ENCODE assay signal across 8 mouse cellular contexts in the genomic region with DNA sequence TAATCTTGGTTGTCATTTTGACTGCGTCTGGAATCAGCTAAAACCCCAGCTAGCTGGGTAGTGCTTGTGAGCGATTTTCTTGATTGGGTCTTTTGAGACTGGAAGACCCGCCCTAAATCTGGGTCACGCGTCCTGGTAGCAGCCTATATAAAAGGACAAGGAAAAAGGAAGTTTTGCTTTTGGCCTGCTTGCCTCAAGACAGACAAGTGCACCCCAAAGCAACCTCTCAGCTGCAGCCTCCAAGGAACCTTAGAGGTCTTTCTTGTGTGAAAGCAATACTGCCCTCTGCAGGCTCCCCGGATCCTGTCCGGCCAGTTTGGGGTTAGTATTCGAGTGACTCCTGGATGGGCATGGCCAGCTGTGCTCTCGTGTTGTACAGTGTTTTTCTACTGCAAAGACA. TPM values are rescaled to one million over a fixed set of nuclear protein-coding genes. Genes with fewer than 3 reads are reported as not detected.
DNase-seq lines count a peak whose midpoint lies in the region; ATAC-seq and TF ChIP-seq lines count a peak whose summit lies in the region.

No protein-coding gene starts in this region.

- peak overlapping the region; percentile 83; the same call in 1 of the 2 replicates for H3K9ac ChIP-seq in heart, embryonic 11.5 days (ENCODE audit: low read depth, low read length)
- peak overlapping the region; percentile 59 for H3K9ac ChIP-seq in kidney, embryonic 15.5 days
- no peak overlapping the region for H3K9ac ChIP-seq in limb, embryonic 15.5 days
- no peak overlapping the region for H3K9ac ChIP-seq in midbrain, postnatal 0 days (replicated peaks; ENCODE audit: low read length, poor library complexity, severe bottlenecking)

- H3K4me2 ChIP-seq in heart, embryonic 11.5 days, result peak overlapping the region; percentile 87
- peak overlapping the region; percentile 92 for H3K4me2 ChIP-seq in kidney, embryonic 15.5 days
- H3K4me2 ChIP-seq in limb, embryonic 15.5 days, result peak overlapping the region; percentile 80
- peak overlapping the region; percentile 78 for H3K4me2 ChIP-seq in midbrain, postnatal 0 days (ENCODE audit: low read depth, low read length, poor library complexity, severe bottlenecking)

- peak overlapping the region; percentile 52 for H3K4me3 ChIP-seq in C2C12 (ENCODE audit: insufficient read depth, poor library complexity, severe bottlenecking)
- H3K4me3 ChIP-seq in heart, embryonic 11.5 days (ENCODE audit: low read depth, low read length), result peak overlapping the region; percentile 75
- H3K4me3 ChIP-seq in kidney, embryonic 15.5 days (replicated peaks), result peak overlapping the region; percentile 71
- peak overlapping the region; percentile 67 for H3K4me3 ChIP-seq in limb, embryonic 15.5 days
- no peak overlapping the region for H3K4me3 ChIP-seq in midbrain, postnatal 0 days (ENCODE audit: low read depth, low read length)

- ATAC-seq in erythroblast, adult 5-6 weeks (replicated peaks; ENCODE audit: low FRiP score, poor library complexity, severe bottlenecking), result peak; percentile 82
- peak; percentile 63 for ATAC-seq in heart, embryonic 11.5 days (replicated peaks; ENCODE audit: insufficient number of reproducible peaks, low FRiP score, low TSS enrichment)
- ATAC-seq in kidney, embryonic 15.5 days (replicated peaks; ENCODE audit: low FRiP score), result peak; percentile 30
- no peak for ATAC-seq in limb, embryonic 15.5 days (ENCODE audit: insufficient number of reproducible peaks, low FRiP score, low TSS enrichment, low read depth)
- no peak for ATAC-seq in midbrain, postnatal 0 days (ENCODE audit: low FRiP score)

- no peak overlapping the region for H3ac ChIP-seq in C2C12 (ENCODE audit: control insufficient read depth, insufficient read length, low read depth)

- H3K27ac ChIP-seq in heart, embryonic 11.5 days (ENCODE audit: low read depth, low read length), result no peak overlapping the region
- no peak overlapping the region for H3K27ac ChIP-seq in kidney, embryonic 15.5 days
- H3K27ac ChIP-seq in limb, embryonic 15.5 days, result no peak overlapping the region
- H3K27ac ChIP-seq in midbrain, postnatal 0 days (ENCODE audit: low read depth, low read length), result no peak overlapping the region

- no peaks in the 10 kb centered on the region for H3K79me3 ChIP-seq in C2C12 (ENCODE audit: low read depth)

- H3K4me1 ChIP-seq in heart, embryonic 11.5 days (ENCODE audit: control insufficient read depth, insufficient read depth, low read length), result no peaks in the 10 kb centered on the region
- peaks cover 10% of the 10 kb centered on the region for H3K4me1 ChIP-seq in kidney, embryonic 15.5 days
- peaks cover 11% of the 10 kb centered on the region for H3K4me1 ChIP-seq in limb, embryonic 15.5 days
- 0 out of 2 replicates have a peak, but pooled peaks cover 4% of the 10 kb centered on the region for H3K4me1 ChIP-seq in midbrain, postnatal 0 days (ENCODE audit: insufficient read depth, low read length)

- no peaks in the 10 kb centered on the region for H3K36me3 ChIP-seq in C2C12 (ENCODE audit: control insufficient read depth, insufficient read depth)
- H3K36me3 ChIP-seq in heart, embryonic 11.5 days (ENCODE audit: control insufficient read depth, insufficient read depth, low read length), result no peaks in the 10 kb centered on the region
- no peaks in the 10 kb centered on the region for H3K36me3 ChIP-seq in kidney, embryonic 15.5 days
- no peaks in the 10 kb centered on the region for H3K36me3 ChIP-seq in limb, embryonic 15.5 days
- no peaks in the 10 kb centered on the region for H3K36me3 ChIP-seq in midbrain, postnatal 0 days (ENCODE audit: insufficient read depth, low read length)

- no peaks in the 10 kb centered on the region for H3K9me3 ChIP-seq in heart, embryonic 11.5 days (replicated peaks; ENCODE audit: control insufficient read depth, low read length)
- H3K9me3 ChIP-seq in kidney, embryonic 15.5 days (replicated peaks), result no peaks in the 10 kb centered on the region
- no peaks in the 10 kb centered on the region for H3K9me3 ChIP-seq in limb, embryonic 15.5 days
- H3K9me3 ChIP-seq in midbrain, postnatal 0 days (ENCODE audit: low read length), result no peaks in the 10 kb centered on the region

- peak; percentile 85 for DNase-seq in brain, adult 2 months (ENCODE audit: low read depth, low spot score)
- peak; percentile 67 for DNase-seq in midbrain, postnatal 0 days (ENCODE audit: low spot score)
- DNase-seq in spleen, postnatal 36 days (ENCODE audit: low spot score in 2 of 2), result peak; percentile 92 to 93

- no peaks in the 10 kb centered on the region for H3K79me2 ChIP-seq in C2C12 (ENCODE audit: control insufficient read depth, insufficient read depth)

- peak; percentile 72 for TF ChIP-seq CTCF in C2C12 (IDR thresholded peaks at IDR 0.05; ENCODE audit: control insufficient read depth, insufficient read depth, insufficient read length)
- TF ChIP-seq CTCF in midbrain, postnatal 0 days (IDR thresholded peaks at IDR 0.05), result peak; percentile 71

- no peaks in the 10 kb centered on the region for H3K27me3 ChIP-seq in C2C12 (ENCODE audit: control insufficient read depth, insufficient read depth, insufficient read length)
- no peaks in the 10 kb centered on the region for H3K27me3 ChIP-seq in heart, embryonic 11.5 days (ENCODE audit: control insufficient read depth, insufficient read depth, low read length)
- peaks cover 7% of the 10 kb centered on the region; the same call in 1 of the 2 replicates for H3K27me3 ChIP-seq in kidney, embryonic 15.5 days
- H3K27me3 ChIP-seq in limb, embryonic 15.5 days, result no peaks in the 10 kb centered on the region
- no peaks in the 10 kb centered on the region; the same call in 1 of the 2 replicates for H3K27me3 ChIP-seq in midbrain, postnatal 0 days (ENCODE audit: insufficient read depth, low read length)

- 12% methylated on average over 9 of the region's 9 CpGs for WGBS in heart, embryonic 11.5 days (ENCODE audit: insufficient replicate concordance)
- 15% methylated on average over 9 of the region's 9 CpGs for WGBS in kidney, embryonic 15.5 days
- WGBS in limb, embryonic 15.5 days, result 14% methylated on average over 9 of the region's 9 CpGs
- WGBS in midbrain, postnatal 0 days, result 19% methylated on average over 9 of the region's 9 CpGs

TF ChIP-seq in C2C12, 6 proteins besides CTCF, POLR2A, EP300 and RAD21:
- no peak for TF ChIP-seq MYOD1 (IDR thresholded peaks at IDR 0.05; ENCODE audit: control insufficient read depth, insufficient read length, low read depth)
- peak; percentile 37 for TF ChIP-seq USF1 (IDR thresholded peaks at IDR 0.05; ENCODE audit: low read depth)

RNA-seq across cellular contexts. Expression of a gene that starts 0.7 kb away (rescaled TPM):
- 0.41 TPM for polyA plus RNA-seq in C2C12 (2012; fragmentation: generic; extraction: Trizol)
- total RNA-seq in erythroblast, adult 5-6 weeks (2015; ENCODE audit: low replicate concordance), result 13.3 and 15.0 TPM in 2 replicates
- total RNA-seq in erythroblast, adult 5-6 weeks (2017; ENCODE audit: low replicate concordance), result 25.2 and 25.4 TPM in 2 replicates
- polyA plus RNA-seq in heart, embryonic 11.5 days (2014; fragmentation: Nextera tagmentation; extraction: Ambion mirVana), result 3.4 and 4.0 TPM in 2 replicates
- 3.3 and 3.4 TPM in 2 replicates for polyA plus RNA-seq in kidney, embryonic 15.5 days (2015; fragmentation: Nextera tagmentation; extraction: Ambion mirVana)
- 3.3 and 3.4 TPM in 2 replicates for polyA plus RNA-seq in limb, embryonic 15.5 days (2015; fragmentation: Nextera tagmentation; extraction: Ambion mirVana)
- total RNA-seq in midbrain, postnatal 0 days (2014; rRNA removed), result 1.9 and 2.3 TPM in 2 replicates
- 0.93 and 1.2 TPM in 2 replicates for polyA plus RNA-seq in midbrain, postnatal 0 days (2015; fragmentation: Nextera tagmentation; extraction: Ambion mirVana)

RNA-seq across cellular contexts. Expression of a gene that starts 1.4 kb away (rescaled TPM):
- 0.66 TPM for polyA plus RNA-seq in C2C12 (2012; fragmentation: generic; extraction: Trizol)
- total RNA-seq in erythroblast, adult 5-6 weeks (2015; ENCODE audit: low replicate concordance), result 21.3 and 23.0 TPM in 2 replicates
- 30.7 and 41.3 TPM in 2 replicates for total RNA-seq in erythroblast, adult 5-6 weeks (2017; ENCODE audit: low replicate concordance)
- polyA plus RNA-seq in heart, embryonic 11.5 days (2014; fragmentation: Nextera tagmentation; extraction: Ambion mirVana), result 3.3 and 5.1 TPM in 2 replicates
- polyA plus RNA-seq in kidney, embryonic 15.5 days (2015; fragmentation: Nextera tagmentation; extraction: Ambion mirVana), result 4.5 and 5.5 TPM in 2 replicates
- polyA plus RNA-seq in limb, embryonic 15.5 days (2015; fragmentation: Nextera tagmentation; extraction: Ambion mirVana), result 5.3 and 6.2 TPM in 2 replicates
- total RNA-seq in midbrain, postnatal 0 days (2014; rRNA removed), result 3.0 and 4.3 TPM in 2 replicates
- polyA plus RNA-seq in midbrain, postnatal 0 days (2015; fragmentation: Nextera tagmentation; extraction: Ambion mirVana), result 1.9 and 3.3 TPM in 2 replicates

RNA-seq across cellular contexts. Expression of a gene that starts 38.9 kb away (rescaled TPM):
- polyA plus RNA-seq in C2C12 (2012; fragmentation: generic; extraction: Trizol), result 8.3 TPM
- 29.8 and 43.5 TPM in 2 replicates for total RNA-seq in erythroblast, adult 5-6 weeks (2015; ENCODE audit: low replicate concordance)
- 34.3 and 55.9 TPM in 2 replicates for total RNA-seq in erythroblast, adult 5-6 weeks (2017; ENCODE audit: low replicate concordance)
- 49.9 and 58.1 TPM in 2 replicates for polyA plus RNA-seq in heart, embryonic 11.5 days (2014; fragmentation: Nextera tagmentation; extraction: Ambion mirVana)
- 36.8 and 38.8 TPM in 2 replicates for polyA plus RNA-seq in kidney, embryonic 15.5 days (2015; fragmentation: Nextera tagmentation; extraction: Ambion mirVana)
- polyA plus RNA-seq in limb, embryonic 15.5 days (2015; fragmentation: Nextera tagmentation; extraction: Ambion mirVana), result 34.8 and 34.9 TPM in 2 replicates
- 68.5 and 84.4 TPM in 2 replicates for total RNA-seq in midbrain, postnatal 0 days (2014; rRNA removed)
- 56.0 and 61.6 TPM in 2 replicates for polyA plus RNA-seq in midbrain, postnatal 0 days (2015; fragmentation: Nextera tagmentation; extraction: Ambion mirVana)

Comparison
In these comparisons a context has a peak if more than half of its experiments do, and no peak if none do; other contexts are left out.
1. ATAC-seq: peak in erythroblast, adult 5-6 weeks (single experiment), heart, embryonic 11.5 days (single experiment) and kidney, embryonic 15.5 days (single experiment); none in limb, embryonic 15.5 days (single experiment) and midbrain, postnatal 0 days (single experiment).
2. H3K9ac ChIP-seq: peak in heart, embryonic 11.5 days (single experiment) and kidney, embryonic 15.5 days (single experiment); none in limb, embryonic 15.5 days (single experiment) and midbrain, postnatal 0 days (single experiment).
3. Peak in every context shown above with its lines, with median percentiles within 50 percentile points of each other: DNase-seq and H3K4me2 ChIP-seq.